Mouse (Mus musculus): ENCODE measurements around the gene Agtrap.

Agtrap gene

DNA sequence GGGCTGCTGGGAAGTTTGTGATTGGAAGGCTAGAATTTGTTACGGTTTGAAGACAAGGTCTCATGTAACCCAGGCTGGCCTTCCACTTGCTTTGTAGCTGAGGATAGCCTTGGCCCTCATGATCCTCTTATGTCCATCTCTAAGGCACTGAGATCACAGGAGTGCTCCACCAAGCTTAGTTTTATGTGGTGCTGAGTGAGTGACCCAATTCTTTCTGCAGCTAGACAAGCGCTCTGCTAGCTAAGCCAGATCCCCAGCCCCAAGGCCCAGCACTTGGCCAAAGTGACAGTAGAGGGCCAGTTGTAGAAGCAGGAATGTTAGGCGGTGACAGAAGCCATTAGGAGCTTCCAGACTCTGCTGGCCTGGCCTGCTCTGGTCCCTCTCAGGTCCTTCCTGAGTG is 16.3 kb upstream of the Agtrap start:
- DNase-seq (ENCODE audit: low spot score) = no peak

DNA sequence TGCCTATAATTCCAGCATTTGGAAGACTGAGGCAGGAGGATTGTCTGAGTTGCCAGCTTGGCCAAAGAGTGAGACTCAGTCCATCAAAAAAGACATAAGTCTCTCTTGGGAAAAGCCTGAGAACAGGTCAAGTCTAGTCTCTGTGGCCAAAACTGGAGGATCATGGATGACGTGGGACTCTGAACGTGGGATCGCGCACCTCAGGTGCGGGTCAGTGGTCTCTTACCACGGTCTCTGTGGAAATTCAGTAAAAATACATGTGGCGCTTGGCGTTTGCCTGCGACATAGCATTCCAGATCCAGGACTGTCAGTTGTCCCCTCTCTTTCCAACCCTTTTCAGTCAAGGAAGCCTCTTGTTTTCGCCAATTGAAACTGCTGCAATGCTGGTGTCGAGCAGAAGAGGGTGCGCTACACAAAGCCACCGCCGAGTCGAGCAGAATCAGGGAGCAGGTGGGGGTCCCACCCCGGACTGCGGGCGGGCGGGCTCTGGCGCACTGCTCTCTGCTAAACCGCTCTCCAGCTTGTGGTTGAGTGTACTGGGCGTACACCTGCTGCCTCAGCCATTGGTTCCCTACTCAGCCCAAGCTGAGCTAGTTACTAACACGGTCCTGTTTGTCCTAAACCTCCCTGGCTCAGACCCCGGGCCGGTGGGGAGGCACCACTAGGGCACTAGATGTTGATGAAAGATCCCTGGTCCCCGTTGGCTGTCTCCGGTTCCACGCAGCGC is 14.1 kb upstream of the Agtrap start:
- peak; percentile 78 for DNase-seq (ENCODE audit: low spot score)

DNA sequence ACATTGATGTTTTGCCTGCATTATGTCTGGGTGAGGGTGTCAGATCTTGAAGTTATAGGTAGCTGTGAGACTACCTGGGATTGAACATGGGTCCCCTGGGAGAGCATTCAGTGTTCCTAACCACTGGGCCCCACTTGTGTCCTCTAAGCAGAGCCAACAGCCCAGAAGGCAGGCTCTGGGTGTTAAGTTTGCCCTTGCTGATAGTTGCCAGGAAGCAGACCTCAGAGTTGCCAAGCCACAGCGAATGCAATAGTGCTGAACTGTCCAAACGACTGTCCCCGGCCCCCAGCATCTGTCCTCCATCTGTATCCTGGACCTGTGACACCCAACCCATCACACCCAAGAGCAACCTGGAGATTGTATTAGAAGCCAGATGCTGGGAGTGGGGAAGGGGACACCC is 10.8 kb upstream of the Agtrap start:
- no peak for DNase-seq (ENCODE audit: low spot score)

DNA sequence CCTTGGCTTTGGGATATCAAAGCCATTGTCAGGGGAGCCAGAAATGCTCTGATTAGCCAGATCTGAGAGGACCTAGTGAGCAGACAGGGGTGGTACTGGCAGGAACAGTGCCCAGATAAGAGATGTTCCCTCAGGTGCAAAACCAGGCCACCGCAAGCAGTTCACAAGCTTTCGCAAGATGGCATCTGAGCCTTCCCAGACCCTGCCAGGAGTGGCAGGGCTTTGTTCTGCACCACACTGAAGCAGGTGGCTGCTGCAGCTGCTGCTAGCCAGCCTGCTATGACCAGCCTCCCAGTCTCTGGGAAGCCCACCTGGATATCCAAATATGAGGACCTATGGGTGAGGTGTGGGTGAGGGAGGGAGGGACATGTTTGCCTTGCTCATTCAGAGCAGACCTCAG is 10.1 kb upstream of the Agtrap start:
- no peak for DNase-seq (ENCODE audit: low spot score)

DNA sequence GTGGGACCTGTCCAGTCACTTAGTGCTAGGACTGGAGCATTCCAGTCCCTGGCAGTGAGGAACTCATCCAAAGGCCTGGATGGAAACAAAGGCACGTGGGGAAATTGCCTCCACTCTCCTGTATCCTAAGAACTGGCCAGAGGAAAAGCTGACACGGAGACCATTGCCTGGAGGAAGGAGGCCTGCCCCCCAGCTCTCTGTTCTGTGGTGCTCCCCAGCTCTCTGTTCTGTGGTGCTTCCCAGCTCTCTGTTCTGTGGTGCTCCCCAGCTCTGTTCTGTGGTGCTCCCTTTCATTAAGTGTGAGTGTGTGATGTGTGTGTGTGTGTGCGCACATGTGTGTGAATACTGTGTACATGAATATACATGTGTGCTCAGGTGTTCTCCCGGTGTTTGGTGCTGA is 7.2 kb upstream of the Agtrap start:
- no peak for DNase-seq (ENCODE audit: low spot score)

DNA sequence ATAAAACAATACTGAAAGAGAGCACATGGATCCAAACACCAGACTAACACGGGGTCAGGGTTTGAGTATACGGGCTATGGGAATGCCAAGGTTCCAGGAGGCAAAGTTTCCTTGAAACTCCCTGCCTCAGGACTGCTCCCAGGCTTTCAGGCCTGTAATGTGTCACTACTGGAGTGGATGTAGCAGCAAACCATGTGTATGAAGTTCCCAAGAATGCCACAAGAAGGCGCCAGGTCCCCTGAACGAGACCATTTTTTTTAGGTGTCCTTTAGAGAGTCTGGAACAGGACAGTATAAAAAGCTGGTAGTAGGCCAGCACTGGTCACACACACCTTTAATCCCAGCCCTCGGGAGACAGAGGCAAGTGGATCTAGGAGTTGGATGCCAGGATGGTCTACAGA is 6.3 kb upstream of the Agtrap start:
- DNase-seq (ENCODE audit: low spot score) = no peak

DNA sequence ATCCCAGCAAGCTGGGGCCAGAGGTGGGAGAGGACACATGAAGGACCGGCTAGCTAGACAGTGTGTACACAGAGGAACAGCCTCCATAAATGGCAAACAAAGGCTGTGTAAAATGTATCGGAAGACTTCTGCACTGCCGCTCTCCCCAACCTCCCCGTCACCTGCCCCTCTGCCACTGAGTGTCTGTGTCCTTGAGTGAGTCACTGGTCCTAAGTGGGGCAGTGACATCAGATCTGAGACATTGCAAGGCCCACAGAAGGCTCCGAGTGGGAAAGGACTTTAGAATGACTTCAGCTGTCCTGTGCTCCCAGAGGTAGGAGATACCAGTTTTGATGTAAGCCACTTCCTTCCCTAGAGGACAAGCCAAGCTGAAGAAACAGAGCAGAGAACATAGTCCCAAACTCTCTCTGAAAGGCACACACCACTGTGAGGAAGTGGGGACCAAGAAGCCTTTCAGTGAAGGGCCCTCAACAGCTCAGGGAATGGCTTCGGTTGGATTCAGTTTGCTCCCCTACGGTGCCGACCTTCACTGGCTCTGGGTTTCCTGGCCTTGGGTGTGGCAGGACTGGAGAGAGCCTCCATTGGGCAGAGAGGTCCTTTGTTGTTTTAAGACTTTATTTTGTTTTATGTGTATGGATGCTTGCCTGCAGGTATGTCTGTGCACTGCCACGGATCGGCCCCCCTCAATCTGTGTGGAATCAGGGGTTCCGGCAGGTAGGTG is 4.9 kb upstream of the Agtrap start:
- no peak for DNase-seq (ENCODE audit: low spot score)

DNA sequence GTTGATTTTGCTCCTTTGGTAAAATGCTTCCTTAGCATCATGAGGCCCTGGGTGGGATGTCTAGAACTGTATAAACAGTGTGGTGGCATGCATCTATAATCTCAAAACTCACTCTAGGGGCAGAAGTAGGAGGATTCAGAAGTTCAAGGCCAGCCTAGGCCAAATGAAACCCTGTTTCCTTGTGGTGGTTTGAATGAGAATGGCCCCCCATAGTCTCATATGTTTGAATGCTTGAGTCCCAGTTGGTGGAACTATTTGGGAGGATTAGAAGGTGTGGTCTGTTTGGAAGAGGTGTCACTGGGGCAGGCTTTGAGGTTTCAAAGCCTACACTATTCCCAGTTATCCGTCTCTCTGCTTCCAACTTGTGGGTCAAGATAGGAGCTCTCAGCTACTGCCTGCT is 3.4 kb upstream of the Agtrap start:
- no peak for DNase-seq (ENCODE audit: low spot score)

DNA sequence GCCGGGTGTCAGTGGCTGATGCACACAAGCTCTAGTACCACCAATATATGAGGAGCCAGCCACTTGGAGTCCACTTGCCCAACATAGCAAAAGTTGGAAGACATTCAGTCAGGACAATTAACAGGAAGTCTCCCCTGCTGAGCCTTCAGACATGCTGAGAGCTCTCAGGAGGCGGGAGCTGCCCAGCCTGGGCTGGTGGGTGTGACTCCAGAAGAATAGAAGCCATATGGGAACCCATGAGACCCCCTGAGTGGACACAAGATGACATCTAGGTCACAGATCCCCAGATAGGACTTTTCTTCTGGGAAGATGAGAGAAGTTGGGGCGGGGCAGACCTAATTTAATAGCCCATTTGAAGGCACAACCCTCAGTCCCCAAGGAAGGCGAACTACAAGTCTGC is 1.3 kb upstream of the Agtrap start:
- no peak for DNase-seq (ENCODE audit: low spot score)

DNA sequence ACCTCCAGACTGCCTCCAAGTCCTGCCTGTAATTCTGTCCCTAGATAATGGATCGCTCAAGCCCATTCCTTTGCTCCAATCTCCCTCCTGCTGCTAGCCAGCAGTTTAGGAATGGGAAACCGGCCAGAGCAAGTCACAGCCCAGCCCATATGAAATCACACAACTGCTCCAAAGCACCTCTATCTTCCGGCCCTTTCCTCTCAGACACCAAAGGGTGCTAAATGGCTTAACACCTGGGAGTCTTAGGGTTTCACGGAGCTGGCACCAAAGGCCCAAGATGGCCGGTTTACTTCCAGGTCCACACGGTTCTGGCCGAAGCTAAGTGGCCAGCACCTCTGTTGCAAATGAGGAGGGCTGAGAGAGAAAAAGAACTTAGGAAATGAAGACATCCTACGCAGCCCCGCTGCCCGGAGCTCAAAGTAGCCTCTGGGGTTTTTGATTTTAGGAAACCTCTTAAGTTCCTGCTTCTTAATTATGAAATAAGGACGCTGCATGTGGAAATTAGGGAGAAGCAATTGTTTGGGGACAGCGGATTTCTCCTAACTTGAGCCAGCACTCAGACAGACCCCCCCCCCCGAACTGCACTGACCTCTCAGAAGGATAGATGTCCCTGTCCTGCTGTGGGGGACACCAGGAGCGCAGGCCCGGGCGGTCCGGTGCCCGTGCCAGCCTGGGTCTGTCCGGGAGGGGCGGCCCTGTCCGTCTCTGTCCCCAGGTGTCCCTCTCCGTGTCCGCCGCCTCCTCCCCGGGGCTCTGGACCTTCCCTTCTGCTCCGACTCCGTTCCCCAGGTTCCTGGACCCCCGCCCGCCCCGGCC is 532 bp downstream of the Agtrap start:
- DNase-seq (ENCODE audit: low spot score) = peak; percentile 52

DNA sequence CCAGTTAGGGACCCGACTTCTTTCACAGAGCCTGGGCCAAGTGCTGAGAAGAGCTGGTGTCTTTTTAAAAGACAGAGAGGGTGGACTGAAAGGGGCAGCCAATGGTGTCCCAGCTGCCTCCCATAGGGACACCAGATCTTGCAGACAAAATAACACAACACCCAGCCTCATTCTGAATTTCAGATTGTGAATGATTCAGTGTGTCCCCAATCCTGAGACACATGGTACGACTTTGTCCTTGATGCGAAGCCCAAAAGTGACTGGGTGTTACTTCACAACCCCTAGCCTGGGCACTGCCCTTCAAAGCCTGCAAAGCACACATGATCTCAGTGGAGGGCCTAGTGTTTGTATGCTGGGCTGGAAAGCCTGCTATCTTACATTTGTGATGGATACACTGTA is 1.9 kb downstream of the Agtrap start:
- DNase-seq (ENCODE audit: low spot score) = no peak

DNA sequence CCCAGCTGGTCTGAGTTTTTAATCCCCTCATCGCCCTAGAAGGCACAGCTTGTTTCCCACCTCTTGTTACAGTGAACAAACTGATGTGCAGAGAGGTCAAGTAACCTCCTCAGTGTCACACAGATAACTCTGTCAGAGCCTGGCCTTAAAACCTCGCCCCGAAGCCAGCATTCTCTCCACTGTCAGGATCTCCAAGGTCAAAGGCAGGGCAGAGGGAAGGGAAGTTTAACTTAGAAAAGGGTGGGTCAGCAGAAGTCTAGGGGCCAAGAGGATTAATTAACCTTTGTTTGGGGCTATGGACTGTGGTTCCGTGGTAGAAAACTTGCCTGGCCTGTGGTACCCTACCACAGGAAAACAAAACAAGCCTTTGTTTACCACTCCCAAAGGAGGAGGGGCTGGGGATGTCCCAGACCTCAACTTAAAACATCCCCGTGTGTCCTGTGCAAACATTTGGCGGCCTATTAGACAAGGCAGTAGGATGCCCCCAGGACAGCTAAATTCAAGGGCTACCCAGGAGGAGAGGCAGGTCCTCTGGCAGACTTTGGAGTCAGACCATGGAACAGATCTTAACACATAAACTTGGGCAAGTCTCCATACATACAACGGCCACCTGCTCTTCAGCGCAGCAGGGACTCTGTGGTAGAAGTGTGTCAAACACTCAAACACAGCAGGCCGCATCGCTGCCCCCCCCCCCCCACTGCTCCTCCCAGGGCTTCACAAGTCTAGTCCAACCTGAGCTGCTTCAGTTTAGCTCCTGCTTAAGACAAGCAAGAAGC is 2.5 kb downstream of the Agtrap start:
- DNase-seq (ENCODE audit: low spot score) = no peak

DNA sequence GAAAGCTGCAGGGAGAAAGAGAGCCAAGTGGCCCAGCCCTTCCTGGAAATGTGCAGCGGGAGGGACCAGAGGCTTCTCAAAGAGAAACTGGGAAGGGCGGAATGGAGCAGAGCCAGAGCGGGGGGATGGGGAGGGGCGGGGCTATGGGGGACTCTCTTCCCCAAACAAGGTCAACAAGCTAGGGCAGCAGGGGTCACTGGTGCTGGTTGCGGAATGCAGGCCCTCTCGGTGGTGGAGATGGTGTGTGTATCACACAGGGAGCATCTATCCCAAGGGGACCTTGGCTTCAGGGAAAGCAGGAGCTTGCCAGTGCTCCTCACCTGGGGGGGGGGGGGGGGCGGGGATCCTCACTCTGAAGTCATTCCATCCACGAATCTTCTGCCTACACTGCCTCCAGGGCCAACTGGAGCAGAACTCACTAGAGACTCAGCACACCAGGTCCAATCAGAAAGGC is 3.5 kb downstream of the Agtrap start:
- peak; percentile 82 for DNase-seq (ENCODE audit: low spot score)

DNA sequence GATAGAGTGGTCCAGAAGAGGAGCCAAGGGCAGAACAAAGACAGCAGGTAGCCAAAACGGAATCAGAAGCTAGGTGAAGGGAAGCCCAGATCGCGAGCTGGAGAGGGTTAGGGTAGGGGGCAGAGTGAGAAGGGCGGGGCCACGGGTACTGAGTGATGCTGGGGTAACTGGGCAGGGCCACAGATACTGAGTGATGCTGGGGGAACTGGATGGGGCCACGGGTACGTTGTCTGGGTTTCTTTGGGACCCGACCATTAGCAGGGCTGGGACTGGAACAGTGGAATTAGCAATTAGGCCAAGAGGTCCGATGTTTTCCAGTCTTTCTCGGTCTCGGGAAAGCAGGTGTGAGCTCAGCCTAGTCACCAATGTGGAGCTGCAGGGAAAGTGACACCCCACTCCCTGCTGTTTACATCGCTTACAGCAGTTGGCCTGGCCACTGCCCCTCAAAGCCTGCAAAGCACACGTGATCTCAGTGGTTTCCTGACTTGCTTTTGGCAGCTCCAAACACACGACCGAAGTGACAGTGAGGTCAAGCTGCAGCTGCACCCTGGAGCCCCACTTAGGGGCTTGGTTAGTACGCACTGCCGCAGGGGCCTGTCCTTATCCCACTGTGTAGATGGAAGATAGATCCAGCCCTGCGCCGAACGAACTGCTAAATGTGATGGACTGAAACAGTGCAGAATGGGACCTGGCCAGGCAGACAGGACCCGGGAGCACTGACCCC is 4.5 kb downstream of the Agtrap start:
- DNase-seq (ENCODE audit: low spot score) = no peak

DNA sequence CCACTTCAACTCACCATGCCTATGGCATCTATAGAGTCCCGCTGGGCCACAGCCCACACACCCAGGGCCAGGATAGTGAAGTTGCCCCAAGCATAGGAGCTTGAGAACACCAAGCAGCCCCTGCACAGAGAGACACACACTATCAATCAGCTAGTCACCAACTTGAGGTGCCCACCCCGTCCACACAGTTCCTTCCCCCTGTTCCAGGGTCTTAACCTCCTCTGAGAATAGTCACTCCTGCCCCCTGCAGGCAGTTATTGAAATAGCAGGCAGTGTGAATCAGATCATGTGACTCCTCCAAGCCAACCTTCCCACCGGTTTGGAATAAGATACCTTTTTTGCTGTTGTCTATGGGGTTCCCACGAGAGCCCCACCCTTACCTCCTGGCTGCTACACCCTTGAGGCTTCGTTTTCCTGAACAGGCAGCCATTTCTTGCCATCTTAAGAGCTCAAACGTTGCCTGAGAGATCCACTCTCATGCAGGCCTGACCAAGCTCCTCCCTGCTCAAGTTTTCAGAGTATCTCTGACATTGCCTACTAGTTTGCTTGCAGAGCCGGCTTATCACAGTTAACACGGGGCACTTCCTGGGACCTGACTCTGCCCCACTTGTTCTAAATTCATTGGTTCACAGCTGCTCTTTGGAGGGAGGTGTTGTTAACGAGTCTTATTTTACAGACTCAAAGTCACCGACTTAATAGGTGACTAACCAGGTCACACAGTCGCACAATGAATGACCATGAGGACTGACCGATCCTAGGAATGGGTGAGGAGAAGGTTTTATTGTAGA is 5.4 kb downstream of the Agtrap start:
- peak; percentile 86 for DNase-seq (ENCODE audit: low spot score)

DNA sequence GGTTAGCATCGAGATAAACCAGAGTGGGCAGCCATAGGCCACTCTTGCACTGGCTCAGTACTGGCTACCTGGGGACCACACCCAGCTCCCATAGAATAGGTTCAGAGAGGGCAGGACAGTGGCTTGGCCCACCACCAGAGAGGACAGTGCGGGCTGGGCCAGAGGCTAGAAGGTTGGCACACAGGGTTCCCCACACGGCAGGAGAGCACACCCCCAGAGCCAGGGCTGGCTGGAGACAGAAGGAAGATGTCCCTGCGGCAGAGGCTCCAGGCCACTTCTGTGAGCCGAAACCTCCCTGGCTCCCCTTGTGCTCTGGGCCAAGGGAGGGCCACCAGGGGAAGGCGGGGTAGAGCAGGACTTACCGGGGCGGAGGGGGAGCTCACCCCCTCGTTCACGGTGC is 6.6 kb downstream of the Agtrap start:
- no peak for DNase-seq (ENCODE audit: low spot score)

DNA sequence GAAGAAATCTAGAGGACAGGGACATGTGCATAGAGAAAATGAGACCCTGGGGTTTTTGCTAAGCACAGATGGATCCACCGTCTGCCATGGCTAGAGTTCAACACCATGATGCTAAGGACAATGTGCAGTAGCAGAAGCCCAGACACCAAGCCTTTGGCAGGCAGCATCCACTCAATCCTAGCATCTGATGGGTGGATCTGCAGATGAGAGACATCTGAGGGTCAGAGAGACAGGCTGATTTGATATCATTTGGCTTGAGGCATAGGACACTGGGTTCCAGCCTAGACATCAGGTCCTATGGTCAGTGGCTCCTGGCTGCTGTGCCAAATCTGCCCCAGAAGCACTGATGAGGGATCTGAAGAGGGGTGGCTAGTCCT is 7.2 kb downstream of the Agtrap start:
- no peak for DNase-seq (ENCODE audit: low spot score)

DNA sequence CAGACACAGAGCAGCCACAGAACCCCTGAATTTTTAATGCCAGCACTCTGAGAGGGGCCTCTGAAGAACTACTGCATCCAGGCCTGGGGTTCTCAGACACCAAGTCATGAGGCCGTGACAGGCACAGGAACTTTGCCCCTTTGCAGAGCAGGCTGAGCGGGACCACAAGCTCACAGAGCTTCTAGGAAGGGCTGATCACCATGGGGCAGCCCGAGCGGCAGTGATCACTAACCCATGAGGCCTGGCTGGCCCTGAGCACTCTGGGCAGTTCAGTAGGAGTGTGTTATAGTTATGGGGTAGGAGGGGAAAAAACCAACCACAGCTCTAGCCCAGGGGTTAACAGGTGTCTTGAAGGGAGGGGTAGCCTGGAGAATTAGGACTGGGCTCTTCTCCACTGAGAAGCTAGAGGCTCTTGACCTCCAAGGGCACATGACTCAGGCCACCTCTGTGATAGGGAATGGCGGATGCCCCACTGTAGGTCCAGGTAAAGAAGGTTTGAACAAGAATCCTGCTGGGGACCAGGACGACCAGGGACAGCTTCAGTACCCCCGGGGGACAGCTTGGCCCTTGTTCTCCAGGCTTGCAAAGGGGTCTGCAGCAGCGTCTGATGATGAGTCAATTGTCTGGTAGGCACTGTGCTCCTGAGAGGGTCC is 7.8 kb downstream of the Agtrap start:
- DNase-seq (ENCODE audit: low spot score) = no peak

DNA sequence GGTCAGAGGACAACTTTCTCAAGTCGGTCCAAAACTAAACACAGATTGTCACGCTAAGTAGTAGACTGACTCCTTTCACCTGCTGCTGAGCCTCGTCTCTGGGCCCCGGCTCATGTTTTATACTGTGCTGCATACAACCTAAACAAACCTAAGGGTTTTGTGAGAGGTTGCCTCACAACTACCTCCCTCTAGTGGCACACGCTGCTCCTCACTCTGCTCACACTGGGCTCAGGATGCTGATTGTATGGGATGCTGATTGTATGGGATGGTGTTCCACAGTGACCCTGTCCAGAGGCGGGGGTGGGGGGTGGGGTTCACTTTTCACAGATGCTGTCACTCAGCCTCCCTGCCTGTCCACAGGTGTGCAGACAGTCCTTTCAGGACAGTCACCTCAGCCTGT is 8.6 kb downstream of the Agtrap start:
- no peak for DNase-seq (ENCODE audit: low spot score)

DNA sequence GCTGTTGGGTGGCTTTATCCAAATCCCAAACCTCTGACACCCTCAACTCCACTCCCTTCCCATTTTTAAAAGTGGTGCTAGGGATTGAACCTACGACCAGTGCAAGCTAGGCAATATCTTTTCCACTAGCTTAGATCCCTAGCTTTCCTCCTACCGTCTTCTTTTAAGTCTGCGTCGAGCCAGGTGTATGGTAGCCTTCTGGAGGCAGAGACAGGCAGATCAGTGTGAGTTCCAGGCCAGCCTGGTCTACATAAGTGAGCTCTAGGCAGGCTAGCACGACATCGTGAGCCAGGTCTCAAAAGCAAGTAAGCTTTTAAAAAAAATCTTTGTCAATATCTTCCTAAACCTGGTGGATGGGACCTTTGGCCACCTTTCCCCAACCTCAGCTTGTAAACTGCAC is 11.9 kb downstream of the Agtrap start:
- DNase-seq (ENCODE audit: low spot score) = no peak

Data from embryo, embryonic 10.5 days (tissue).